Mouse (Mus musculus) CD8-positive naive resting alpha-beta T cell, adult 2 months (primary cell): ENCODE results near the gene 2310022A10Rik.
"Not testable (repeated sequence)": the region's sequence is repeated elsewhere in the genome, so short reads cannot be mapped to it uniquely, and the experiment has no call there.

ENCODE experiments used
- DNase-seq, 2 experiments: peaks; one replicate each; pipeline ENCODE4 v3.0.0; 2022; ENCODE audit warnings: low read depth in 2 of 2, low spot score in 2 of 2

The 2310022A10Rik gene

DNA sequence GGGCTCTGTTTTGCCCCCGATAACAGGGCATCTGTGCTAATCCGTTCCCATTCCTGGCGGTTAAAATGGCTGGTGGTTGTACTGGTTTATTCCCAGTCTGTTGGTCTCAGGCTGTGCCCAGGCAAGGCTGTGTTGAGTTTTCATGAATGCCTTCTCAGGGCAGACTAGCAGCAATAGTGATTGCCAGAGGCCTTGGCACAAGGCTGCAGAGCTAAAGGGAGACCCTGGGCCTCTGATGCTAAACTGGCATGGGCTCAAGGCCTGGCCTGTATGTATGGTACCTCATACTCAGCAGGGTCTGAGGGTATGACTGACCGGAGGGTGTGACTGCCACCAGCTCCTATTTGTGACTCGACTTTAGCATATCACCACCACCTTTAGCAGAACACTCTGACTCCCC, 57.8 kb downstream of the 2310022A10Rik start:
- DNase-seq = no peak

DNA sequence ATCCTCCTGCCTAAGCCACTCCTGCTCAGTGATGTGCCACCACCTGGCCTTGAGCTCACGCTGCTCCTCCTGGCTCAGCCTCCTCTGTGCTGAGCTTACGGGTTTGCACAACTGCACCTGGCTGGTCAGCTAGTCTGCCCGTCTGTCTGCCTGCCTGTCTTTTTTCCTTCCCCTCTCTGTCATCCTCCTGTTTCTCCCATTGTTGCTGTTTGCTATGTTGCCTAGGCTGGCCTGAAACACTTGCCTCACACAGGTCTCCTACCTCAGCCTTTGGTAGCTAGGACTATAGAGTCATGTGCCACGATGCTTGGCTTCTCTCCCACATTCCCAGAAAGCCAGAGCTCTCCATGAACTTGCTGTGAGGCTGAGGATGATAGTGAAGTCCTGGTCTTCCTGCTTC, 59.9 kb downstream of the 2310022A10Rik start:
- no peak for DNase-seq

DNA sequence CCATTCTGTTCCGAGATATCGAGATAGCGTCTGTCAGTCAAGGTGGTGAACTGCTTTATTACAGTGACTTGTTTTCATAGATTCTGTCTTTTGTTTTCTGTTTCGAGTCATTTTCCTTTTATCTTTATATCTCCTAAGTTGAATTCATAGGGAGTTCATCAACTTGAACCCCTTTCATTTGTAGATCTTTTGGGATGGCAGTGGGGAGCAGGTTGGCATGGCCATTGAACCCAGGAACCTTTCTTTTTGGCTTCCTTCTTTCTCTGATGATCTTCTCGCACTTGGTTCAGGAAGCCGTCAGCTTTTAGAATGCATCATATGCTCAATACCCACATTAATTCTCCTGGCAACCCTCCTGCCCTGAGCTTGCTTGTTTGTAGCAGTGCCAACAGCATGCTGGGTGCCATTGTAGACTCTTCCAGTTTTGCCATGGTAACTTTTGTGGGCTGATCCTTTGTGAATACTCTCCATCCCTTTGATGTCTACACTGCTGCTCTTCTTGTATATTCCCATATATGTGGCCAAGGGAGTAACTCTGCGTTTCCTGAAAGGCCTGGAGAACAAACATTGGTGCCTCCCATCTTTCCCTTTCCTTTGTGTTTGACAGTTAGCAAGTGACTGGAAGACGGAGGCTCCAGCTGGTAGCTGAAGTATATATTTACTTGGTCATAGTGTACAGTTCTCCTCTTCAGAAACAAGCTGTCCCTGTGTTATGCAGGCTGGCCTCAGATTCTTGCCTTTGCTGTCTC, 60.9 kb downstream of the 2310022A10Rik start:
- DNase-seq = no peak

GRCm38 (mm10) chr7:27621028-27621427, 68.0 kb downstream of the 2310022A10Rik start:
- DNase-seq = no peak

- DNase-seq = no peak
Observed at GRCm38 (mm10) chr7:27622234-27622633, 69.2 kb downstream of the 2310022A10Rik start.

GRCm38 (mm10) chr7:27624967-27625366, 71.9 kb downstream of the 2310022A10Rik start:
- DNase-seq = no peak

GRCm38 (mm10) chr7:27627707-27628106, 74.7 kb downstream of the 2310022A10Rik start:
- DNase-seq = no peak

- no peak for DNase-seq
Observed at GRCm38 (mm10) chr7:27628190-27628589, 75.2 kb downstream of the 2310022A10Rik start.

- DNase-seq = not testable (repeated sequence)
Observed at GRCm38 (mm10) chr7:27628816-27629215, 75.8 kb downstream of the 2310022A10Rik start.

DNA sequence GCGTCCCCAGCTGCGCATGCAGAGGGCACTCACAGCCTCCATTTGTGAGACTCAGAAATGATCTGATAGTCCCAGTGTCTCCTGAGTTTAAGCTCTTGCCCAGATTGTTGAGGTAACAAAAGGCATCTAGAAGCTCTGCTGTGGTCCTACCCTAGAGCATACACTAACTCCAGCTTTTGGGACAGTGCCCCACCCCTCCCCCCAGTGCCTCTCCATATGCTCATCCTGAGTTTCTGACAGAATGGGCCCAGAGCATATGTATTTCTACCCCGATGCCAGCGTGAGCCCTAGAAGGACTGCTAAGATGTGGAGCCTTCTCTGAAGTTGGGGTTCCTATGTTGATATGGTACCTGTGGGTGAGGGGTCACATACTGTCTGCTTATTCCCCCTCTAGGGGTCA, 78.4 kb downstream of the 2310022A10Rik start:
- no peak for DNase-seq
